ENCODE assay signal across 8 mouse cellular contexts in genomic region chr14:45049689-45050418, GRCm38 (mm10).
DNase-seq lines count a peak whose midpoint lies in the region; ATAC-seq and TF ChIP-seq lines count a peak whose summit lies in the region.

No protein-coding gene starts in this region.

- no peak for TF ChIP-seq POLR2A in heart, adult 2 months (IDR thresholded peaks at IDR 0.05; ENCODE audit: insufficient read depth, low read depth, low read length)
- no peak for TF ChIP-seq POLR2A in bone marrow macrophage, adult 2 months (IDR thresholded peaks at IDR 0.05; ENCODE audit: borderline replicate concordance, low read depth, low read length)

- TF ChIP-seq CTCF in heart, adult 2 months (IDR thresholded peaks at IDR 0.05): no peak
- no peak for TF ChIP-seq CTCF in bone marrow macrophage, adult 2 months (IDR thresholded peaks at IDR 0.05; ENCODE audit: low read depth, low read length)

- intact Hi-C loops in heart, adult 2 months (cut with DNase I): no loop called here

- no peak for ATAC-seq in heart, embryonic 11.5 days (replicated peaks; ENCODE audit: insufficient number of reproducible peaks, low FRiP score, low TSS enrichment)
- peak; percentile 37; the same call in 1 of the 2 replicates for ATAC-seq in liver, embryonic 12.5 days

- DNase-seq in heart, adult 2 months: peak in 1 of 2 experiments; percentile 36
- DNase-seq in induced T-regulatory cell, adult 2 months (ENCODE audit: low read depth): peak; percentile 58
- DNase-seq in skeletal muscle tissue, adult 2 months (ENCODE audit: low read depth, low spot score): peak; percentile 36
- DNase-seq in cerebellum, postnatal 25 days: no peak
- no peak for DNase-seq in spleen, postnatal 14 days (ENCODE audit: low spot score in 2 of 2)

- no peak overlapping the region for H3K4me3 ChIP-seq in heart, adult 2 months
- no peak overlapping the region for H3K4me3 ChIP-seq in heart, embryonic 11.5 days (ENCODE audit: low read depth, low read length)
- 0 out of 2 replicates have a peak overlapping the region, but pooled peaks have one; percentile 4 for H3K4me3 ChIP-seq in bone marrow macrophage, adult 2 months (ENCODE audit: insufficient read depth, low read length)
- H3K4me3 ChIP-seq in liver, embryonic 12.5 days: no peak overlapping the region

- H3K36me3 ChIP-seq in heart, adult 2 months (ENCODE audit: control insufficient read depth, insufficient read depth, low read length): no peaks in the 10 kb centered on the region
- H3K36me3 ChIP-seq in heart, embryonic 11.5 days (ENCODE audit: control insufficient read depth, insufficient read depth, low read length): no peaks in the 10 kb centered on the region
- no peaks in the 10 kb centered on the region for H3K36me3 ChIP-seq in liver, embryonic 12.5 days

- H3K4me1 ChIP-seq in heart, adult 2 months (ENCODE audit: control insufficient read depth, insufficient read depth, low read length): peaks cover 3% of the 10 kb centered on the region
- H3K4me1 ChIP-seq in heart, embryonic 11.5 days (ENCODE audit: control insufficient read depth, insufficient read depth, low read length): no peaks in the 10 kb centered on the region
- peaks cover 34% of the 10 kb centered on the region for H3K4me1 ChIP-seq in bone marrow macrophage, adult 2 months (ENCODE audit: control insufficient read depth, insufficient read depth, low read length)
- peaks cover 6% of the 10 kb centered on the region; the same call in 1 of the 2 replicates for H3K4me1 ChIP-seq in liver, embryonic 12.5 days

- H3K9me3 ChIP-seq in heart, embryonic 11.5 days (replicated peaks; ENCODE audit: control insufficient read depth, low read length): no peaks in the 10 kb centered on the region
- no peaks in the 10 kb centered on the region for H3K9me3 ChIP-seq in liver, embryonic 12.5 days (replicated peaks)

- H3K9ac ChIP-seq in heart, adult 2 months (ENCODE audit: low read depth, low read length): no peak overlapping the region
- H3K9ac ChIP-seq in heart, embryonic 11.5 days (ENCODE audit: low read depth, low read length): no peak overlapping the region
- no peak overlapping the region for H3K9ac ChIP-seq in liver, embryonic 12.5 days

- TF ChIP-seq EP300 in heart, adult 2 months (IDR thresholded peaks at IDR 0.05; ENCODE audit: insufficient read depth, low read depth, low read length): no peak

- H3K79me2 ChIP-seq in heart, adult 2 months (replicated peaks; ENCODE audit: control insufficient read depth, insufficient read depth, low read length): no peaks in the 10 kb centered on the region

- no peak overlapping the region for H3K4me2 ChIP-seq in heart, embryonic 11.5 days
- no peak overlapping the region for H3K4me2 ChIP-seq in liver, embryonic 12.5 days

- peak overlapping the region; percentile 59 for H3K27ac ChIP-seq in heart, adult 2 months
- H3K27ac ChIP-seq in heart, embryonic 11.5 days (ENCODE audit: low read depth, low read length): no peak overlapping the region
- peak overlapping the region; percentile 99 for H3K27ac ChIP-seq in bone marrow macrophage, adult 2 months (ENCODE audit: insufficient read depth, low read depth, low read length)
- peak overlapping the region; percentile 63 for H3K27ac ChIP-seq in liver, embryonic 12.5 days

- H3K27me3 ChIP-seq in heart, adult 2 months (ENCODE audit: control insufficient read depth, insufficient read depth, low read length): no peaks in the 10 kb centered on the region
- no peaks in the 10 kb centered on the region for H3K27me3 ChIP-seq in heart, embryonic 11.5 days (ENCODE audit: control insufficient read depth, insufficient read depth, low read length)
- no peaks in the 10 kb centered on the region for H3K27me3 ChIP-seq in liver, embryonic 12.5 days (replicated peaks)

- 29% methylated on average over 7 of the region's 7 CpGs for WGBS in heart, adult 2 months
- 62% methylated on average over 7 of the region's 7 CpGs for WGBS in heart, embryonic 11.5 days (ENCODE audit: insufficient replicate concordance)
- WGBS in liver, embryonic 12.5 days (ENCODE audit: insufficient replicate concordance): 34% methylated on average over 7 of the region's 7 CpGs

Comparison
In these comparisons a context has a peak if more than half of its experiments do, and no peak if none do; other contexts are left out.
1. DNase-seq: peak in induced T-regulatory cell, adult 2 months (single experiment) and skeletal muscle tissue, adult 2 months (single experiment); none in cerebellum, postnatal 25 days (0 of 2) and spleen, postnatal 14 days (0 of 2).